Mouse (Mus musculus): ENCODE measurements at regions not wholly inside any gene's neighbourhood (a gene's known extent, or its start where the extent isn't known, plus 50 kb on each side); places are given as distances from the start of the nearest gene placed in this dataset.
A peak's percentile ranks its signal among the peaks of the same experiment; 100 is the strongest.

GRCm38 (mm10) chr10:121150668-121151067, 116.9 kb downstream of the Wif1 start:
- DNase-seq (ENCODE audit: inconsistent age in 2 of 2, low spot score in 1 of 2) = no peak

- peak in 1 of 2 experiments; percentile 25 for DNase-seq (ENCODE audit: inconsistent age in 2 of 2, low spot score in 1 of 2)
These were observed 119.9 kb downstream of the Wif1 start for GRCm38 (mm10) chr10:121153625-121154024.

DNA sequence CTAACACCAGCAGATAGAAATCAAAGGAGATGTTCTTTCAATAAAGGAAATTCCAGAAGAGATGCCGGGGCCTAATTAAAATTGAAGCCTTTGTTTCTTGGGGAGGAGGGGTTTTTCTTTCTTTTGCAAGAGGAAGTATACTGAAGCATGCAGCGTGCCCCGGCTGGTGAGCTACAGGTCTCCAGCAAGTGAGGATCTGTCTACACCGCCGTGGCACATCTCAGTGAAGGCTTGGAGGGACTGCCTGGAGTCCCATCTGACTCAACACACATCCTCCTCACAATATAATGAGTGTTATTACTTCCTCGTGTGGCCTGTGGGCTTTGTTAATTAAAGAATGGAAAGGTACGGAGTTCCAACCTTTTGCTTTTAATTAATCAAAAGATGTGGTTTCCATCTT, 126.7 kb downstream of the Wif1 start:
- DNase-seq (ENCODE audit: inconsistent age in 2 of 2, low spot score in 1 of 2) = no peak

GRCm38 (mm10) chr10:121161201-121161600, 127.4 kb downstream of the Wif1 start:
- no peak for DNase-seq (ENCODE audit: inconsistent age in 2 of 2, low spot score in 1 of 2)

- DNase-seq (ENCODE audit: inconsistent age in 2 of 2, low spot score in 1 of 2) = no peak
These were observed 140.3 kb downstream of the Wif1 start for GRCm38 (mm10) chr10:121174022-121174421.

DNA sequence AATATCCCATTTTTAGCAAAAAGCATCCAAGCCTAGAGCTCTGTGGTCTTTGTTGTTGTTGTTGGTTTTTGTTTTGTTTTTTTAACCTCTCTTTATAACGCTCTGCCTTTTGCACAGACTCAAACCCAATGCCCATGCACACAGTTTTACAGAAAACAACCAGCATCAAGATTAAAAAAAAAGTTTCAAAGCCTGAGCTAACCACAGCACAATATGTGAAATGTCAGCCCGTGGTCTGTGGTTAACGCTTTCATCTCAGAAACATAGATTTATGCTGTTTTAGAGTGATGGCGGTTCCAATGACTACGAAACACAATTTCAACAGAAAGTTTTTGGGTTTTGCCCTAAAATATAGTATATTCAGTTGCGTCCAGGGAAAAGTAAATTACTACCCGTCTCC, 155.4 kb downstream of the Wif1 start:
- DNase-seq (ENCODE audit: inconsistent age in 2 of 2, low spot score in 1 of 2) = no peak

- DNase-seq (ENCODE audit: inconsistent age in 2 of 2, low spot score in 1 of 2) = no peak
These were observed 151.8 kb downstream of the Tbc1d30 start for GRCm38 (mm10) chr10:121199236-121199635.

GRCm38 (mm10) chr10:121202531-121202930, 148.5 kb downstream of the Tbc1d30 start:
- no peak for DNase-seq (ENCODE audit: inconsistent age in 2 of 2, low spot score in 1 of 2)

- no peak for DNase-seq (ENCODE audit: inconsistent age in 2 of 2, low spot score in 1 of 2)
These were observed 145.5 kb downstream of the Tbc1d30 start for GRCm38 (mm10) chr10:121205551-121205950.

GRCm38 (mm10) chr10:121206002-121206742, 144.9 kb downstream of the Tbc1d30 start:
- DNase-seq (ENCODE audit: inconsistent age in 2 of 2, low spot score in 1 of 2) = peak in 1 of 2 experiments; percentile 18

DNA sequence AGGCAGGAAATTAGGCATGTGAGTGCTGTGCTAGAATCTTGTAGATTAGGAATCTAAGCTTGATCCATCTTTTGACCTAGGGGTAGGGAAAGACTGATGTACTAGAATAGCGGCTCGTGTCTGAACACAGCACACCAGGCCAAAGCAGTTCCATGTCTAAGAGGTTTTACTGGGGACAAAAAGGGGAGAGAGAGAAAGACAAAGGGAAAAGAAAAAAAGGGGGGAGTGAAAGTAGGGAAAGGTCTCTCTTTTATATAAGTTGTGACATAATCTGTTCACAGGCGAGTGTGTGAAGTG, 144.4 kb downstream of the Tbc1d30 start:
- no peak for DNase-seq (ENCODE audit: inconsistent age in 2 of 2, low spot score in 1 of 2)
